Mouse (Mus musculus) olfactory bulb, adult 2 months (tissue): Measurements from ENCODE around the gene Slc35c2.

Experiments
- CTCF ChIP-seq: fragments of 200-500 bp; IDR thresholded peaks from 2 replicates; pipeline ENCODE4 v1.5.1; 2012; ENCODE audit warnings: low read depth, mild to moderate bottlenecking, low read length, moderate library complexity; ENCODE audit not compliant: insufficient read depth
- POLR2A ChIP-seq: fragments of 200-500 bp; IDR thresholded peaks from 2 replicates; pipeline ENCODE4 v1.6.1; 2012; ENCODE audit warnings: mild to moderate bottlenecking, low read depth, low read length, moderate library complexity; ENCODE audit not compliant: insufficient read depth

DNA sequence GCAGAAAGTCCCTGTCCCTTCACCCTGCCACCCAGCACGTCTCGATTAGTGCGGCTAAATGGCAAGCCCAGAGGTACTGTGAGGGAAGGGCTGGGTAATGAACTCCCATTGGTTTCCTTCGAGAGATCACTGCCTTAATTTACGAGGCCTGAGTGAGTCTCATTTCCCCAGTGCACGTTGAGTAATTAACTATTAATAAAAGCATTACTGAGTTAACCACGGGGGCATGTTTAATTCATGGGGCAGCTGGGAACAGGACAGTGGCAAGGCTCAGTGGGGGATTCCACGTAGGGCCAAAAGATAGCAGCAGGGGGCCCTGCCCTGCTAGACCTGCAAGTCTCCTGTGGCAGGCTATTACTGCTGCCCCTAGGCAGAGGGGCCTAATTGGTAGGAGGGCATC is 16.3 kb downstream of the Slc35c2 start:
- TF ChIP-seq POLR2A (no peak), CTCF (no peak)
